Mouse (Mus musculus): ENCODE data around the gene Adam19. TPM values are rescaled to one million over a fixed set of nuclear protein-coding genes. Genes with fewer than 3 reads are reported as not detected.

Gene Adam19
- polyA plus RNA-seq, 1 experiment from 2014 or later, result 22.2 TPM

GRCm38 (mm10) chr11:46127621-46128547 lies 72.1 kb downstream of the Adam19 start:
- peaks cover 8% of the 10 kb centered on the region for H3K36me3 ChIP-seq (ENCODE audit: control insufficient read depth, insufficient read depth, low read length)
- no peaks in the 10 kb centered on the region for H3K9me3 ChIP-seq (ENCODE audit: control insufficient read depth, low read length)
- H3K9ac ChIP-seq (ENCODE audit: low read length), result no peak overlapping the region
- no peak overlapping the region for H3K4me3 ChIP-seq (ENCODE audit: low read length)
- H3K27ac ChIP-seq (ENCODE audit: low read length), result no peak overlapping the region
- H3K4me2 ChIP-seq (ENCODE audit: low read depth, low read length), result no peak overlapping the region
- no peaks in the 10 kb centered on the region for H3K27me3 ChIP-seq (ENCODE audit: control insufficient read depth, insufficient read depth, low read depth, low read length)
- no peaks in the 10 kb centered on the region for H3K4me1 ChIP-seq (replicated peaks; ENCODE audit: control insufficient read depth, insufficient read depth, low read length)
- WGBS, result 68% methylated on average over 15 of the region's 15 CpGs
- peak; percentile 51; the same call in 1 of the 2 replicates for ATAC-seq (ENCODE audit: low read depth)

GRCm38 (mm10) chr11:46128548-46128945 lies 72.8 kb downstream of the Adam19 start:
- H3K27ac ChIP-seq (ENCODE audit: low read length), result no peak overlapping the region
- no peak overlapping the region for H3K4me2 ChIP-seq (ENCODE audit: low read depth, low read length)
- H3K4me1 ChIP-seq (replicated peaks; ENCODE audit: control insufficient read depth, insufficient read depth, low read length), result no peaks in the 10 kb centered on the region
- ATAC-seq (ENCODE audit: low read depth), result 0 out of 2 replicates have a peak, but pooled peaks have one; percentile 37
- no peak overlapping the region for H3K9ac ChIP-seq (ENCODE audit: low read length)
- WGBS, result 66% methylated on average over 9 of the region's 9 CpGs
- H3K27me3 ChIP-seq (ENCODE audit: control insufficient read depth, insufficient read depth, low read depth, low read length), result no peaks in the 10 kb centered on the region
- no peaks in the 10 kb centered on the region for H3K9me3 ChIP-seq (ENCODE audit: control insufficient read depth, low read length)
- no peak overlapping the region for H3K4me3 ChIP-seq (ENCODE audit: low read length)
- peaks cover 8% of the 10 kb centered on the region for H3K36me3 ChIP-seq (ENCODE audit: control insufficient read depth, insufficient read depth, low read length)

DNA sequence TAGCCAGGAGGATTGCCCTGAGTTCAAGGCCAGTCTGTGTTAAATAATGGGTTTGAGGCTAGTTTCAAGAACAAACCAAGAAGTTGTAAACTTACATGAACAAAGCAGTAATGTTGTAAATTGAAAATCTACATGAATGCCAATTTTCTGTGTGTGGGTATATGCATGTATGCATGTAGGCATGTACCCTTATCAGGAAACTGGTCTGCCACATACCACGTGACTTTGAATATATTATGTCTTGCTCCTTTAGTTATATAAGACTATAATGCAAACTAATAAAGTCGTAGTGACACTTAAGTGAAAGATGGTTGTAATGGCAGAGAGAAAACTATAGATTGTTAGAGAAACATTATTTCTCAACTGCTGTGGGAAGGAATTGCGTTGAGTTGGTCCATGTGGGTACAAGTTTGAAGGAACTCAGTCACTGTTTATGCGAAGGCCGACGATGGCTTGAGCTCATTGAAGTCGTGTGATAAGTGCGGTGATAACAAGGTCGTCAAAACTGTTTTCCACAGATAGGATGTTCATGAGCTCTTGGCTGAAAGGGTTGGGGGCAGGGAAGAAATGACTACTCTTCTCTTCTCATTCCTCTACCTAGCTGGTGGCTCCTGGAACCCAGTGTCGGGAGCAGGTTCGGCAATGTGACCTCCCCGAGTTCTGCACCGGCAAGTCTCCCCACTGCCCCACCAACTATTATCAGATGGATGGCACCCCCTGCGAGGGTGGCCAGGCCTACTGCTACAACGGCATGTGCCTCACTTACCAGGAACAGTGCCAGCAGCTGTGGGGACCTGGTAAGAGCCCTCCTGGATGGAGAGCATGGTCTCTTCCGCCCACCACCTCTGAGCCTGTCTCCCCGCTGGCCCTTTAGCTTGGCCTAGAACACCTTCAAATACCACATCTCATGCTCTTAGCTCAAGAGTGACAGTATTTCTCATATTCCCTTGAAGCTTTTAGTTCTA lies 75.5 kb downstream of the Adam19 start:
- Histone ChIP-seq H3K4me2 (ENCODE audit: low read depth, low read length) (no peak overlapping the region), H3K36me3 (ENCODE audit: control insufficient read depth, insufficient read depth, low read length) (peaks cover 17% of the 10 kb centered on the region), H3K4me3 (ENCODE audit: low read length) (no peak overlapping the region), H3K27me3 (ENCODE audit: control insufficient read depth, insufficient read depth, low read depth, low read length) (no peaks in the 10 kb centered on the region), H3K9ac (ENCODE audit: low read length) (no peak overlapping the region), H3K9me3 (ENCODE audit: control insufficient read depth, low read length) (no peaks in the 10 kb centered on the region), H3K4me1 (replicated peaks; ENCODE audit: control insufficient read depth, insufficient read depth, low read length) (no peaks in the 10 kb centered on the region), H3K27ac (ENCODE audit: low read length) (no peak overlapping the region)
- no peak for ATAC-seq (ENCODE audit: low read depth)
- whole genome bisulfite sequencing, result 87% methylated on average over 17 of the region's 17 CpGs

DNA sequence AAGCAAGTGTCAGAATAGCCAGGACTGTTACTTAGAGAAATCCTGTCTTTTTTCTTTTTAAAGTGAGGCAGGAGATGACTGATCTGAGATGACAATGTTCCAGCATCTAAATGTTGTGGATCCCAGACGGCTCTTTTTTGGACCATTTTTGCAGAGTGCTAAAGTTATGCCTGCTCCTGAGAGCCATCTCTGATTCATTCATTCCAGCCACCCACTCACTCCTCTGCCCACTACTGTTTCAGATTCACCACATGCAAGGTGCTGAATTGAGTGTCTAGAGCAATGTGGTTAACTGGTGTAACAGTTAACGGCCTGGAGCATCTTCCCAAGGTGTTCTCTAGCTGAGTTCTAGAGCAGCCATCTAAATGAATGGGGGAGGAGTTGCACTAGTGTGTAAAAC lies 79.1 kb downstream of the Adam19 start:
- H3K4me3 ChIP-seq (ENCODE audit: low read length), result no peak overlapping the region
- H3K27me3 ChIP-seq (ENCODE audit: control insufficient read depth, insufficient read depth, low read depth, low read length), result no peaks in the 10 kb centered on the region
- H3K9ac ChIP-seq (ENCODE audit: low read length), result no peak overlapping the region
- H3K4me2 ChIP-seq (ENCODE audit: low read depth, low read length), result no peak overlapping the region
- no peak overlapping the region for H3K27ac ChIP-seq (ENCODE audit: low read length)
- no peak for ATAC-seq (ENCODE audit: low read depth)
- peaks cover 28% of the 10 kb centered on the region for H3K36me3 ChIP-seq (ENCODE audit: control insufficient read depth, insufficient read depth, low read length)
- no peaks in the 10 kb centered on the region for H3K4me1 ChIP-seq (replicated peaks; ENCODE audit: control insufficient read depth, insufficient read depth, low read length)
- WGBS, result 82% methylated on average over 2 of the region's 2 CpGs
- H3K9me3 ChIP-seq (ENCODE audit: control insufficient read depth, low read length), result no peaks in the 10 kb centered on the region

- WGBS, result 64% methylated on average over 6 of the region's 6 CpGs
- no peak overlapping the region for H3K27ac ChIP-seq (ENCODE audit: low read length)
- H3K4me2 ChIP-seq (ENCODE audit: low read depth, low read length), result no peak overlapping the region
- H3K36me3 ChIP-seq (ENCODE audit: control insufficient read depth, insufficient read depth, low read length), result peaks cover 33% of the 10 kb centered on the region
- H3K9me3 ChIP-seq (ENCODE audit: control insufficient read depth, low read length), result no peaks in the 10 kb centered on the region
- H3K4me3 ChIP-seq (ENCODE audit: low read length), result no peak overlapping the region
- no peak for ATAC-seq (ENCODE audit: low read depth)
- H3K4me1 ChIP-seq (replicated peaks; ENCODE audit: control insufficient read depth, insufficient read depth, low read length), result no peaks in the 10 kb centered on the region
- H3K27me3 ChIP-seq (ENCODE audit: control insufficient read depth, insufficient read depth, low read depth, low read length), result no peaks in the 10 kb centered on the region
- H3K9ac ChIP-seq (ENCODE audit: low read length), result no peak overlapping the region
Observed at GRCm38 (mm10) chr11:46143342-46143741, 87.5 kb downstream of the Adam19 start.

DNA sequence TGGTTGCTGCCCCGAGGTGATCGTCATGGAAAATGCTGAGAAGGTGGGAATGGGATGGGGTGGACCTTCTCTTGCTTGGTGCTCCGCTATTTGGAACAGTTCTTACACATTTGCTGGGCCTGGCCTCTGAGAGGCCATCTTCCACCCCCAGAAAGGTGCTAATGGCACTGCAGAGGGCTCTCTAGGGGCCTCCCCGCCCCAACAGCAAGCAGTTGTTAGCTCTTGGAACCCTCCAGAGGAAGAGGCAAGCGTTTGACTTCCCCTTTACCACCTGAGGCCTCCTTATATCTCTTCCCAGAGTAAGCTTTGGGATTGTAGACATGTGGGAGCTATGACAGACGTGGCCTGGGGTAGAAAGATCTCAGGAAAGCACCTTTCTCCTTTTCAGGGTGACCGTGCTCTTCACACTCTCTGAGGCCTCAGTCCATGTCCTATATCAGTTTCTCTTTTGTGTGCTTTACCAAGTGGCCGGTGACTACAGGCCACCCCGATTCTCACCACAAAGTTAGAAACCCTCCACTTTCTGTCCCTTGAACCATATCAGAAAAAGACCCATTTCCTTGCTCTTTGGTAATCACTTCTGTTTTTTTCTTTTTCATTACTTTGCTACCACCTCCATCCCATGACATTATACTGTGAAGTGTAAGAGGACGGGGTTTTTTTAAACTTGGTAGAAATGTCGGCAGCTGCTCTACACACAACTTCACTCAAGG lies 89.5 kb downstream of the Adam19 start:
- no peak for ATAC-seq (ENCODE audit: low read depth)
- H3K9ac ChIP-seq (ENCODE audit: low read length), result no peak overlapping the region
- WGBS, result 83% methylated on average over 11 of the region's 11 CpGs

GRCm38 (mm10) chr11:46146619-46147018 lies 90.8 kb downstream of the Adam19 start:
- Histone ChIP-seq H3K9ac (ENCODE audit: low read length) (no peak overlapping the region), H3K4me3 (ENCODE audit: low read length) (no peak overlapping the region), H3K9me3 (ENCODE audit: control insufficient read depth, low read length) (no peaks in the 10 kb centered on the region), H3K36me3 (ENCODE audit: control insufficient read depth, insufficient read depth, low read length) (peaks cover 16% of the 10 kb centered on the region), H3K4me2 (ENCODE audit: low read depth, low read length) (no peak overlapping the region), H3K27ac (ENCODE audit: low read length) (no peak overlapping the region), H3K27me3 (ENCODE audit: control insufficient read depth, insufficient read depth, low read depth, low read length) (no peaks in the 10 kb centered on the region), H3K4me1 (replicated peaks; ENCODE audit: control insufficient read depth, insufficient read depth, low read length) (no peaks in the 10 kb centered on the region)
- ATAC-seq (ENCODE audit: low read depth), result no peak
- 91% methylated on average over 5 of the region's 5 CpGs for WGBS

More for the DNA sequence above, 89.5 kb downstream of the Adam19 start:
- no peaks in the 10 kb centered on the region for H3K27me3 ChIP-seq (ENCODE audit: control insufficient read depth, insufficient read depth, low read depth, low read length)
- H3K4me1 ChIP-seq (replicated peaks; ENCODE audit: control insufficient read depth, insufficient read depth, low read length), result no peaks in the 10 kb centered on the region
- no peak overlapping the region for H3K4me2 ChIP-seq (ENCODE audit: low read depth, low read length)
- H3K27ac ChIP-seq (ENCODE audit: low read length), result no peak overlapping the region
- H3K9me3 ChIP-seq (ENCODE audit: control insufficient read depth, low read length), result no peaks in the 10 kb centered on the region
- peaks cover 20% of the 10 kb centered on the region for H3K36me3 ChIP-seq (ENCODE audit: control insufficient read depth, insufficient read depth, low read length)
- H3K4me3 ChIP-seq (ENCODE audit: low read length), result no peak overlapping the region

DNA sequence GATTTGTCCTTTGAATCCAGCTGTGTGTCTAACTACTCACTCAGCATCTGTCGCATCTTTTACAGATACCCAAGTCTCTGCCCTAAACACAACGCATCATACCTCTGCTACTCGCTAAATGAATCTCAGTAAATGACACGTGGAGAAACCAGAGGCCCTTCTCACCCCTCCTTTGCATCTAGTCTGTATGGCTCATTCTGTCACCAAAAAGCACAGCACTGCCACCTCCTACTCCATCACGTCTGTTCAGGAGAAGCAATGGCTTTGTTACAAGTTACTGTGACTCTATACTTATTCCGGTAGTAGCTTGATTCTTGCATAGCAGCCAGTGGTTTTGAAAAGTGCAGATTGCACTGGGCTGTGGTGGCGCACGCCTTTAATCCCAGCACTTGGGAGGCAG lies 101.2 kb downstream of the Adam19 start:
- Histone ChIP-seq H3K36me3 (ENCODE audit: control insufficient read depth, insufficient read depth, low read length) (no peaks in the 10 kb centered on the region), H3K4me3 (ENCODE audit: low read length) (no peak overlapping the region), H3K4me2 (ENCODE audit: low read depth, low read length) (no peak overlapping the region), H3K9me3 (ENCODE audit: control insufficient read depth, low read length) (no peaks in the 10 kb centered on the region), H3K27me3 (ENCODE audit: control insufficient read depth, insufficient read depth, low read depth, low read length) (no peaks in the 10 kb centered on the region), H3K4me1 (replicated peaks; ENCODE audit: control insufficient read depth, insufficient read depth, low read length) (no peaks in the 10 kb centered on the region), H3K9ac (ENCODE audit: low read length) (no peak overlapping the region), H3K27ac (ENCODE audit: low read length) (no peak overlapping the region)
- no peak for ATAC-seq (ENCODE audit: low read depth)
- WGBS, result 83% methylated on average over 8 of the region's 8 CpGs

All from lung, embryonic 16.5 days (tissue).